Mouse (Mus musculus) olfactory bulb, adult 2 months (tissue): ENCODE measurements at regions not wholly inside any gene's neighbourhood (a gene's known extent, or its start where the extent isn't known, plus 50 kb on each side); places are given as distances from the start of the nearest gene placed in this dataset.

Experiments used
- CTCF ChIP-seq: fragments of 200-500 bp; IDR thresholded peaks from 2 replicates; pipeline ENCODE4 v1.5.1; 2012; ENCODE audit warnings: low read depth, mild to moderate bottlenecking, low read length, moderate library complexity; ENCODE audit not compliant: insufficient read depth
- POLR2A ChIP-seq: fragments of 200-500 bp; IDR thresholded peaks from 2 replicates; pipeline ENCODE4 v1.6.1; 2012; ENCODE audit warnings: mild to moderate bottlenecking, low read depth, low read length, moderate library complexity; ENCODE audit not compliant: insufficient read depth

DNA sequence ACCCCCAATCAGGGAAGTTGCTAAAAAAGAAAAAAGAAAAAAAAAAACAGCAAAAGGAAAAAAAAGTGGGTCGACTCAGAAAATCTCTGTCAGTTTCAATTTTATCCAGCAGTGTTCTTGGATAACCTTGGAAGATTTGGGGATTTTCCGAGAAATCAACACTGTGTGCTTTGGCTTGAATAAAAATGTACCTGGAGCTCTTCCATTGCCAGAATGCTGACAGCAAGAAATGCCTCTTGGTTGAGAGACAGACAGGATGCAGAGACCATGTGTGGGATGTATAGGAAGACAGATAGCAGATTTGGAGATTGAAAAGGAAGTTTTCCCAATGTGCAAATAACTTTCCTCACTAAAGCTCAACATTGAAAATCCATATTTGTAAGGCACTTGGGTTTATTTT lies 271.0 kb downstream of the Abcc12 start:
- TF ChIP-seq POLR2A: no peak
- no peak for TF ChIP-seq CTCF
